Comparison of ENCODE assay signal across 14 mouse cellular contexts in genomic region chr8:120715996-120716680, GRCm38 (mm10). TPM values are rescaled to one million over a fixed set of nuclear protein-coding genes. Genes with fewer than 3 reads are reported as not detected.
DNase-seq lines count a peak whose midpoint lies in the region; ATAC-seq lines count a peak whose summit lies in the region.
"Had no signal": no experiment of that assay in that cellular context is flagged by ENCODE, and none has a peak within 500 bp of the region (broad histone marks: within the 10 kb centered on the region; RNA-seq: fewer than 3 reads in every experiment).

No protein-coding gene starts in this region.

- no peaks in the 10 kb centered on the region for H3K36me3 ChIP-seq in limb, embryonic 15.5 days
- H3K36me3 ChIP-seq in limb, embryonic 10.5 days: no peaks in the 10 kb centered on the region
- H3K36me3 ChIP-seq in megakaryocyte, embryonic 14.5 days (replicated peaks; ENCODE audit: low read length): no peaks in the 10 kb centered on the region
- no peaks in the 10 kb centered on the region for H3K36me3 ChIP-seq in hindbrain, embryonic 14.5 days (replicated peaks; ENCODE audit: control insufficient read depth, insufficient read depth)
- H3K36me3 ChIP-seq: hindbrain, embryonic 10.5 days had no signal

- WGBS in limb, embryonic 15.5 days: 82% methylated on average over 15 of the region's 15 CpGs
- WGBS in limb, embryonic 10.5 days: 81% methylated on average over 15 of the region's 15 CpGs
- 85% methylated on average over 15 of the region's 15 CpGs for WGBS in hindbrain, embryonic 14.5 days

- H3K4me3 ChIP-seq in limb, embryonic 15.5 days: no peak overlapping the region
- H3K4me3 ChIP-seq in limb, embryonic 10.5 days: no peak overlapping the region
- H3K4me3 ChIP-seq in megakaryocyte, embryonic 14.5 days (replicated peaks): peak overlapping the region; percentile 80
- no peak overlapping the region for H3K4me3 ChIP-seq in hindbrain, embryonic 14.5 days (replicated peaks; ENCODE audit: low read length)
- H3K4me3 ChIP-seq: hindbrain, embryonic 10.5 days had no signal

- H3K4me1 ChIP-seq in limb, embryonic 15.5 days: no peaks in the 10 kb centered on the region
- H3K4me1 ChIP-seq in limb, embryonic 10.5 days: no peaks in the 10 kb centered on the region
- peaks cover 58% of the 10 kb centered on the region for H3K4me1 ChIP-seq in megakaryocyte, embryonic 14.5 days
- H3K4me1 ChIP-seq in hindbrain, embryonic 14.5 days (replicated peaks; ENCODE audit: control insufficient read depth, insufficient read depth, low read length): no peaks in the 10 kb centered on the region

- ATAC-seq in limb, embryonic 15.5 days (ENCODE audit: insufficient number of reproducible peaks, low FRiP score, low TSS enrichment, low read depth): 0 out of 2 replicates have a peak, but pooled peaks have one; percentile 24
- peak; percentile 58 for ATAC-seq in CD4-positive, CD25-positive, alpha-beta regulatory T cell, adult 4 months
- no peak for ATAC-seq in hindbrain, embryonic 14.5 days (ENCODE audit: low FRiP score)
- ATAC-seq: forebrain, embryonic 14.5 days had no signal

- no peak overlapping the region for H3K4me2 ChIP-seq in limb, embryonic 15.5 days
- H3K4me2 ChIP-seq in hindbrain, embryonic 14.5 days (replicated peaks): no peak overlapping the region

- H3K27me3 ChIP-seq in limb, embryonic 15.5 days: no peaks in the 10 kb centered on the region
- H3K27me3 ChIP-seq in limb, embryonic 10.5 days (ENCODE audit: low read depth, poor library complexity, severe bottlenecking): peaks cover 4% of the 10 kb centered on the region; the same call in 1 of the 2 replicates
- H3K27me3 ChIP-seq in megakaryocyte, embryonic 14.5 days (replicated peaks): peaks cover 6% of the 10 kb centered on the region
- H3K27me3 ChIP-seq in hindbrain, embryonic 14.5 days (ENCODE audit: control insufficient read depth, insufficient read depth, low read length): no peaks in the 10 kb centered on the region

- no peaks in the 10 kb centered on the region for H3K9me3 ChIP-seq in limb, embryonic 15.5 days
- H3K9me3 ChIP-seq in limb, embryonic 10.5 days (replicated peaks): no peaks in the 10 kb centered on the region
- H3K9me3 ChIP-seq in megakaryocyte, embryonic 14.5 days: peaks cover 3% of the 10 kb centered on the region; the same call in 1 of the 2 replicates
- no peaks in the 10 kb centered on the region for H3K9me3 ChIP-seq in hindbrain, embryonic 14.5 days (ENCODE audit: control insufficient read depth, low read length)
- H3K9me3 ChIP-seq: hindbrain, embryonic 10.5 days had no signal

- no peak for DNase-seq in limb, embryonic 10.5 days (ENCODE audit: low spot score)
- DNase-seq in 416B (ENCODE audit: low read depth): peak; percentile 82
- DNase-seq in hindbrain, embryonic 14.5 days (ENCODE audit: low spot score): no peak
- DNase-seq in kidney, adult 18-20 months: no peak
- DNase-seq: adrenal gland, adult 2 months; cerebellum, adult 2 months; kidney, adult 8-10 months; lung, adult 18-20 months; right cerebral cortex, postnatal 4 days had no signal

- no peak overlapping the region for H3K27ac ChIP-seq in limb, embryonic 15.5 days
- H3K27ac ChIP-seq in limb, embryonic 10.5 days: no peak overlapping the region
- no peak overlapping the region for H3K27ac ChIP-seq in hindbrain, embryonic 14.5 days
- H3K27ac ChIP-seq: hindbrain, embryonic 10.5 days had no signal

- no peak overlapping the region for H3K9ac ChIP-seq in limb, embryonic 15.5 days
- H3K9ac ChIP-seq in hindbrain, embryonic 14.5 days: no peak overlapping the region

RNA-seq across cellular contexts. Expression of gene Irf8, which starts 20.0 kb away (rescaled TPM):
- polyA plus RNA-seq in limb, embryonic 15.5 days (2015; fragmentation: Nextera tagmentation; extraction: Ambion mirVana): 5.9 and 8.8 TPM in 2 replicates
- polyA plus RNA-seq in limb, embryonic 10.5 days (2016; fragmentation: Nextera tagmentation; extraction: Ambion mirVana): 1.4 and 1.7 TPM in 2 replicates
- polyA plus RNA-seq in CD4-positive, CD25-positive, alpha-beta regulatory T cell, adult 4 months (2017; shearing (Covaris generic)): 10 to 100 TPM; 12.3 to 22.7 TPM
- 14.6 and 50.7 TPM in 2 replicates for polyA plus RNA-seq in megakaryocyte, embryonic 14.5 days (2012; ENCODE audit: insufficient read depth, low replicate concordance)
- 3.2 and 5.1 TPM in 2 replicates for polyA plus RNA-seq in hindbrain, embryonic 14.5 days (2014; fragmentation: Nextera tagmentation; extraction: Ambion mirVana)

RNA-seq across cellular contexts. Expression of gene Emc8, which starts 47.8 kb away (rescaled TPM):
- polyA plus RNA-seq in limb, embryonic 15.5 days (2015; fragmentation: Nextera tagmentation; extraction: Ambion mirVana): 205 and 218 TPM in 2 replicates
- 372 and 439 TPM in 2 replicates for polyA plus RNA-seq in limb, embryonic 10.5 days (2016; fragmentation: Nextera tagmentation; extraction: Ambion mirVana)
- 10 to 100 TPM; 32.0 to 41.1 TPM for polyA plus RNA-seq in CD4-positive, CD25-positive, alpha-beta regulatory T cell, adult 4 months (2017; shearing (Covaris generic))
- 61.0 and 78.8 TPM in 2 replicates for polyA plus RNA-seq in megakaryocyte, embryonic 14.5 days (2012; ENCODE audit: insufficient read depth, low replicate concordance)
- polyA plus RNA-seq in hindbrain, embryonic 14.5 days (2014; fragmentation: Nextera tagmentation; extraction: Ambion mirVana): 113 and 138 TPM in 2 replicates

RNA-seq across cellular contexts. Expression of gene Cox4i1, which starts 48.1 kb away (rescaled TPM):
- 903 and 912 TPM in 2 replicates for polyA plus RNA-seq in limb, embryonic 15.5 days (2015; fragmentation: Nextera tagmentation; extraction: Ambion mirVana)
- polyA plus RNA-seq in limb, embryonic 10.5 days (2016; fragmentation: Nextera tagmentation; extraction: Ambion mirVana): 879 and 888 TPM in 2 replicates
- 1,000 to 10,000 TPM; 1,023 to 1,039 TPM for polyA plus RNA-seq in CD4-positive, CD25-positive, alpha-beta regulatory T cell, adult 4 months (2017; shearing (Covaris generic))
- polyA plus RNA-seq in megakaryocyte, embryonic 14.5 days (2012; ENCODE audit: insufficient read depth, low replicate concordance): 46.4 and 216 TPM in 2 replicates
- 1,174 and 1,254 TPM in 2 replicates for polyA plus RNA-seq in hindbrain, embryonic 14.5 days (2014; fragmentation: Nextera tagmentation; extraction: Ambion mirVana)

RNA-seq across cellular contexts. Expression of gene Gm27021, which starts 48.3 kb away (rescaled TPM):
- polyA plus RNA-seq in limb, embryonic 15.5 days (2015; fragmentation: Nextera tagmentation; extraction: Ambion mirVana): 2.2 and 5.0 TPM in 2 replicates
- polyA plus RNA-seq in limb, embryonic 10.5 days (2016; fragmentation: Nextera tagmentation; extraction: Ambion mirVana): 3.4 and 3.8 TPM in 2 replicates
- not detected for polyA plus RNA-seq in CD4-positive, CD25-positive, alpha-beta regulatory T cell, adult 4 months (2017; shearing (Covaris generic))
- 10.0 and 10.1 TPM in 2 replicates for polyA plus RNA-seq in megakaryocyte, embryonic 14.5 days (2012; ENCODE audit: insufficient read depth, low replicate concordance)
- polyA plus RNA-seq in hindbrain, embryonic 14.5 days (2014; fragmentation: Nextera tagmentation; extraction: Ambion mirVana): 4.4 and 10.0 TPM in 2 replicates
